In the genomic region with DNA sequence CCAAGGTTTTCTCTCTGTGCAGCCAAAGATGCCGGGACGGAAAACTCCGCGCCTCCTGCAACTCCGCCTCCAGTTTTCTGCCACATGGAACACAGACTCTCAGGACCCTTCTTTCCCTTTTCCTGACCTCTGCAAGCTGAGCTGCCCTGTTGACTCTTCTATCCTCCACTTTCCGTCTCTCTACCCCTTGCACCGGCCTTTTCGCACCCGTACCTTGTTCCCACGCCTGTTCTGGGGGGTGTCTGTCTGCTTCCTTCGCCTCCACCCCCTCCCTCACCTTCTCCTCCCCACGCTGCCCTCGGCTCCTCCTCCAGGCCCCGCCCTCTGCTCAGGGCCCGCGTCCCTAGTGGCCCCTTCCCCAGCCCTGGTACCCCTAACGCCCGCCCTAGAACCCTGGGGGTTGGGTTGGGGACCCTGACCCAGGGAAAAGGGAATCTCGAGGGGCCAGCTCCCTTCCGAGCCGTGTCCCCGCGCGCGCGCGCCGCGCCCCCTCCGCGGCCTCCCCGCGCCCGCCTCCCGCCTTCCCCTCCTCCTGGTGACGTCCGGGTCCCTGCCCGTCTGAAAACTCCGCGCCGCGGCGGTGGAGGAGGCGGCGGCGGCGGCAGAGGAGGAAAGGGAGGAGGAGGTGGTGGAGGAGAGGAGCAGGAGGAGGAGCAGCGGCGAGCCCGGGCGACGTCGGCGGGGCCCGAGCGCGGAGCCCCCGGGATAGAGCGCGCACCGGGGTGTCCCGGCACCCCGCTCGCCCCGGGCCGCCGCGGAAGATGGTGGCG, we compare ENCODE assay signal across 8 mouse cellular contexts. TPM values are rescaled to one million over a fixed set of nuclear protein-coding genes. Genes with fewer than 3 reads are reported as not detected.
A peak's percentile ranks its signal among the peaks of the same experiment; 100 is the strongest.
DNase-seq lines count a peak whose midpoint lies in the region; ATAC-seq lines count a peak whose summit lies in the region.

A gene (plus strand): TSS at position 562 of the 770 bp plus-strand sequence.

- 0 out of 2 replicates have a peak, but pooled peaks cover 6% of the 10 kb centered on the region for H3K27me3 ChIP-seq in intestine, embryonic 16.5 days (replicated peaks; ENCODE audit: control insufficient read depth, insufficient read depth, low read length)
- H3K27me3 ChIP-seq in limb, embryonic 10.5 days (ENCODE audit: low read depth, poor library complexity, severe bottlenecking), result peaks cover 28% of the 10 kb centered on the region
- 0 out of 2 replicates have a peak, but pooled peaks cover 7% of the 10 kb centered on the region for H3K27me3 ChIP-seq in midbrain, embryonic 11.5 days (ENCODE audit: control insufficient read depth, insufficient read depth, low read length)

- H3K4me2 ChIP-seq in intestine, embryonic 16.5 days (ENCODE audit: low read depth, low read length), result peak within 1 kb of the TSS; percentile 93
- H3K4me2 ChIP-seq in midbrain, embryonic 11.5 days, result peak within 1 kb of the TSS; percentile 66

- H3K4me1 ChIP-seq in intestine, embryonic 16.5 days (ENCODE audit: control insufficient read depth, insufficient read depth, low read length), result no peaks in the 10 kb centered on the region
- peaks cover 24% of the 10 kb centered on the region for H3K4me1 ChIP-seq in limb, embryonic 10.5 days
- peaks cover 17% of the 10 kb centered on the region for H3K4me1 ChIP-seq in midbrain, embryonic 11.5 days (ENCODE audit: control insufficient read depth, insufficient read depth, low read length)

- DNase-seq in adrenal gland, adult (ENCODE audit: inconsistent age in 2 of 2, low spot score in 1 of 2), result peak; percentile 92 to 97
- DNase-seq in embryo, embryonic 10.5 days (ENCODE audit: low spot score), result peak; percentile 78
- peak; percentile 63 to 78 for DNase-seq in gastrocnemius, postnatal 4 days (ENCODE audit: low spot score in 2 of 2)
- DNase-seq in limb, embryonic 10.5 days (ENCODE audit: low spot score), result peak; percentile 86
- peak; percentile 97 for DNase-seq in midbrain, embryonic 11.5 days (ENCODE audit: low spot score, missing footprints)
- DNase-seq in right cerebral cortex, postnatal 4 days, result peak; percentile 81
- peak; percentile 83 for DNase-seq in yolk sac, embryonic 10.5 days (ENCODE audit: low spot score)

- WGBS in intestine, embryonic 16.5 days, result under 1% methylated on average over 44 of the region's 69 CpGs
- under 1% methylated on average over 56 of the region's 69 CpGs for WGBS in limb, embryonic 10.5 days
- WGBS in midbrain, embryonic 11.5 days, result under 1% methylated on average over 56 of the region's 69 CpGs

- peak within 1 kb of the TSS; percentile 82 for H3K4me3 ChIP-seq in intestine, embryonic 16.5 days (ENCODE audit: low read length)
- H3K4me3 ChIP-seq in limb, embryonic 10.5 days, result peak within 1 kb of the TSS; percentile 75
- peak within 1 kb of the TSS; percentile 79 for H3K4me3 ChIP-seq in midbrain, embryonic 11.5 days (ENCODE audit: low read depth, low read length)

- no peaks in the 10 kb centered on the region for H3K9me3 ChIP-seq in intestine, embryonic 16.5 days (ENCODE audit: control insufficient read depth, low read length)
- no peaks in the 10 kb centered on the region for H3K9me3 ChIP-seq in limb, embryonic 10.5 days (replicated peaks)
- H3K9me3 ChIP-seq in midbrain, embryonic 11.5 days (ENCODE audit: control insufficient read depth, low read length), result no peaks in the 10 kb centered on the region

- peak within 1 kb of the TSS; percentile 81 for H3K9ac ChIP-seq in intestine, embryonic 16.5 days (ENCODE audit: low read depth, low read length)
- H3K9ac ChIP-seq in midbrain, embryonic 11.5 days (ENCODE audit: low read length), result peak within 1 kb of the TSS; percentile 73

- no peaks in the 10 kb centered on the region for H3K36me3 ChIP-seq in intestine, embryonic 16.5 days (ENCODE audit: control insufficient read depth, insufficient read depth, low read length)
- H3K36me3 ChIP-seq in limb, embryonic 10.5 days, result no peaks in the 10 kb centered on the region
- H3K36me3 ChIP-seq in midbrain, embryonic 11.5 days (ENCODE audit: control insufficient read depth, insufficient read depth, low read length), result no peaks in the 10 kb centered on the region

- ATAC-seq in intestine, embryonic 16.5 days, result peak; percentile 93
- peak; percentile 82 for ATAC-seq in midbrain, embryonic 11.5 days (ENCODE audit: low FRiP score)

- H3K27ac ChIP-seq in intestine, embryonic 16.5 days (ENCODE audit: low read length), result peak within 1 kb of the TSS; percentile 65
- peak within 1 kb of the TSS; percentile 94 for H3K27ac ChIP-seq in limb, embryonic 10.5 days
- H3K27ac ChIP-seq in midbrain, embryonic 11.5 days (ENCODE audit: low read depth, low read length), result peak within 1 kb of the TSS; percentile 65

RNA-seq across cellular contexts. Expression of the gene that starts here (rescaled TPM):
- total RNA-seq in gastrocnemius, postnatal 4 days (2021), result 1 to 10 TPM; 7.6 to 8.6 TPM
- 0.48 and 0.50 TPM in 2 replicates for polyA plus RNA-seq in intestine, embryonic 16.5 days (2015; fragmentation: Nextera tagmentation; extraction: Ambion mirVana)
- polyA plus RNA-seq in limb, embryonic 10.5 days (2016; fragmentation: Nextera tagmentation; extraction: Ambion mirVana), result 0.91 and 0.95 TPM in 2 replicates
- 0.83 and 1.1 TPM in 2 replicates for polyA plus RNA-seq in midbrain, embryonic 11.5 days (2014; fragmentation: Nextera tagmentation; extraction: Ambion mirVana)

Comparison
In these comparisons a context has a peak if more than half of its experiments do, and no peak if none do; other contexts are left out.
1. Peak in every context shown above with its lines: DNase-seq, ATAC-seq, H3K4me3 ChIP-seq and H3K27ac ChIP-seq.
2. Peak in ATAC-seq, H3K4me3 ChIP-seq, H3K27ac ChIP-seq, H3K9ac ChIP-seq and H3K4me2 ChIP-seq in intestine, embryonic 16.5 days; RNA of the gene not detected or under 1 TPM.
3. Peak in DNase-seq, H3K4me3 ChIP-seq and H3K27ac ChIP-seq in limb, embryonic 10.5 days; RNA of the gene not detected or under 1 TPM.